Mouse (Mus musculus) cerebral cortex, adult 2 months (tissue): ENCODE measurements around the gene Gm20388.

Experiments
- WGBS: fragments of 180-500 bp; shearing (Covaris S2); methylation state at CpG from one replicate; pipeline ENCODE4 v1.1.7; 2018; 5-methylcytosine and 5-hydroxymethylcytosine counted together

Gene Gm20388

DNA sequence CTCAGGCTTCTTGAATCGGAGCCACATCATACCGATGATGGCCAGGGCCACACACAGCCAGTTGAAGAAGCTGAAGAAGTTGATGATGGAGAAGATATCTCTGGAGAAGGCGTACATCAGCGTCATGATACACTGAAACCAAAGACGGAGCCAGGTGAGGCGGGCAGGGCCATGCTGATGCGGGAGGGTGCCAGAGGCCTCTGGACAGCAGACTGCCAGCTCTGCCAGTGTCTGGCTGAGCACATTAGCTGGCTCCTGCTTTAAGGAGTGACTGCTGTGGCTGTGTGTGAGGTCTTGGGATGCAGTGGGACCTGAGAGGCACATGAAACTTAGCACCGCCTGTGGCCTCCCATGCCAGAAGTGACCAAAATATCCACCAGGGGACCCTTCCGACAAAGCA, 1974.4 kb downstream of the Gm20388 start:
- 87% methylated on average over 9 of the region's 9 CpGs for WGBS

DNA sequence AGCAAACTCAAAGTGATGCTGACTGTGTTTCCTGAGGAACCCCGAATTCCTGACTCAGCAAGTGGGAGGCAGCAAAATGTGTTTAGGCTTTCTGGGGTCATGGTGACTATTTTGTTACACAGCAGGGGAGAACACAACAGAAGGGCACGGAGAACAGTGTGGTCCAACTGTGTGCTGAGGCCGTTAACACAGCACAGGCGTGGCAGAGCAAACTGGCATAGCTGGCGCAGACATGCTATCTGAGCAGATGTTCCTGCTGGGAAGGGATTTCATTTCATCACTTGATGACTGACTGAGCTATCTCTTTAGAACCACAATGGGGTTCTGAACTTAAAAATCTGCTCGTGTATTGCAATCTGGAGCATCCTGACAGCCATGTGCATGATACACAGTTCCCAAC, 1974.8 kb downstream of the Gm20388 start:
- 50% methylated on average over 6 of the region's 6 CpGs for WGBS

DNA sequence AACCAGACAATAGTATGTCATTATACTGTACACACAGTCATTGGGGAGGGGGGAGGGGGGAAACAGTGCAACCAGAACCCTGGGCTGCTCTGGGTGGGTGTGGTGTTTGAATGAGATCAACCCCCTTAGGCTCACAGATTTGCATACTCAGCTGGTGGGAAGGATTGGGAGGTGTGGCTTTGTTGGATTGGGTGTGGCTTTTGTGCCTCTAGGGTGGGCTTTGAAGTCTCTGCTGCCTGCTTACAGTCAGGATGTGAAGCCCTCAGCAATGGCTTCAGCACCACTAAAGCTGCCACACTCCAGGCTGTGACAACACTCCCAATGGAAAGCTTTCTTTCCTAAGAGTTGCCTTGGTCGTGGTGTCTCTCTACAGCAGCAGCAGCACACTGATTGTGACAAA, 1976.9 kb downstream of the Gm20388 start:
- WGBS, result 80% methylated on average over 1 of the region's 1 CpGs

DNA sequence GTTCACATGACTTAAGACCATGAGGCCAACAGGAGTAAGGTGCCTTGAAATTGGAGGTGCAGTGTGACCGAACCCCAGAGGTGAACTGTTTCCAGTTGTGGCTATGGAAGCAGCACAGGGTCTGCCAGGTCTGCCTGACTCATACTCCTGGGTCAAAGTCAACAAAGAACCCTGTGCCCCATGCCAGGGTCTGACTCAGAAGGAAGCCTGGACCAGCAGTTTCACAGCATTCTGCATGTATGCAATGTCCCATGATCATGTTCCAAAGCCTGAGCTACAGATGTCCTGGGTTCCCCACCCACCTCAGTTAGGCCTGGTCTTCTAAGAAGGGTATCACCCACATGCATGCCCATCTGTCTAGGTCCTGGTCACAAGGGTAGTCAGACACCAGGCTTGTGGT, 1978.7 kb downstream of the Gm20388 start:
- 93% methylated on average over 1 of the region's 1 CpGs for WGBS

DNA sequence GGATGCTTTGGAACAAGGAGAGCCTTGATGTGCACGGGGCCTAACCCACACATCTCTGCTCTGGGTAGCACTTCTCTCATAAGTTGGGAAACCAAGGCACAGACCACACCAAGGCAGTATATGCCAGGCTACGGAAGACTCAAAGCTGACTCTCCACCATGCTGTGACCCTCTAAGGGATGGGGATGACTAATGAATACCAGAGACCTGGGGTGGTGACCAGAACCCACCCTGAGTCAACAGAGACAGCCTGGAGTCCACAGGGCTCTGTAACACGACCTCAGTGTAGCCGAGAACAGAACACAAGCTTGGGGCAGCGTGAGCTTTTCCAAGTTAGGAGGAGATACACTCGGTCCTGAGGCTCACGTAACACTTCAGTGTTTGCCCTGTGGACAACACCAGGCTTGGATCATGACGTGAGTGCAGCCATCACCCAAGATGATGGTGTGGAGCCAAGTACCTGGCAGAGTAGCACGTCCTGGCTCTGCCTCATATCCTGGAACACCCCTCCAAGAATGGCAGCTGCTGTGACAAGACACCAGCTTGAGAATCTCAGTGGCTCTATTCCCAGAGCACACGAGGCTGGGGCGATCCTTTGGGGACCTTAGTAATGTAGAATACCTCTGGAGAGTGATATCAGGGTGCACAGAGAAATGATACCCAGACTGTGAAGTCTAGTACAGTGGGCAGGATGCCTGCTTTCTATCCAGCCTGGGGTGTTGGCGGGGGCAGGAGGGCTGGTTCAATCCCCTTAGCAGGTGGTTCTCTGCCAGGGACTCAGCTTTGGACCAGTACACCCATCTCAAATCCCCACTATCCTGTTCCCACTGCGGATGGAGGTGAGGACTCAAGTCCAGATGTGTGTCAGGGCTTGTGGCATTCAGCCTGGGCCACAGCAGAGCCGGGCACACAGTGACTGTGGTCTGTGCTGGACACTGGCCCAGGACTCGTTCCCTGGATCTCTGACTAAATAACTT, 1979.5 kb downstream of the Gm20388 start:
- WGBS, result 66% methylated on average over 15 of the region's 15 CpGs

DNA sequence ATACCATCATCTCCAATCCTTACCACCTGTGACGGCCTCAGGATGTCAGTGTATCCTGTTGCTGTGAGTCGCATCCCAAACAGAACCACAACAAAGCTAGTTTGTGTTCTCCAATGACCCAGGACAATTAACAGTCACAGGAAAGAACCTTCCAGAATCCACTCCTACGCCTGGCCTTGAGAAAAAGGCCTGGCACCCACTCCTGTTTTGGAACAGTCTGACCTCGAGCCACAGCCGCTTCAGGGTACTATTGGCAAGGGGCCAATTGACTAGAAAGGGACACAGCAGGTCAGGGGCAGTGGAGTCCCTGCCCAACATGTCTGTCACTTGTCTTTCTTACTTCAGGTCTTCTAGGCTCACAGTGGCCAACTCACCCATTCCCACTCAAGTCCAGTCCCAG, 1982.2 kb downstream of the Gm20388 start:
- WGBS, result 67% methylated on average over 5 of the region's 5 CpGs

DNA sequence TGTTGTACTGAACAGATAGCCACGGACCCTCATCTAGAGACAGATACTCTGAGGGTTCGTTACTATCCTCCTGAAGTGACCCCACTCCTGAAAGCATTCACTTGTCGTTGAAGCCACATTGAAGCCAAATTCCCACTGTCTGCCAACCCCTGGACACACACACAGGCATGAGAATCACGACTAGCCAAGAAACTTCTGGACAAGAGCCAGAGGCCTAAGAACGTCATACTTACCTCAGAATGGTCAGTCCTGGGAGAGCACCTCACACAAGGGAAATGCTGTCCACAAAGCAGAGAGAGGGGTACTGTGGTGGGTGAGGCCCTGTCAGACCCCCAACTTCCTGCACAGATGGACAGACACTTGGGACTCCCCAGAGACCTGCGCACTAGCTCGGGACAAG, 1985.3 kb downstream of the Gm20388 start:
- 60% methylated on average over 7 of the region's 7 CpGs for WGBS

DNA sequence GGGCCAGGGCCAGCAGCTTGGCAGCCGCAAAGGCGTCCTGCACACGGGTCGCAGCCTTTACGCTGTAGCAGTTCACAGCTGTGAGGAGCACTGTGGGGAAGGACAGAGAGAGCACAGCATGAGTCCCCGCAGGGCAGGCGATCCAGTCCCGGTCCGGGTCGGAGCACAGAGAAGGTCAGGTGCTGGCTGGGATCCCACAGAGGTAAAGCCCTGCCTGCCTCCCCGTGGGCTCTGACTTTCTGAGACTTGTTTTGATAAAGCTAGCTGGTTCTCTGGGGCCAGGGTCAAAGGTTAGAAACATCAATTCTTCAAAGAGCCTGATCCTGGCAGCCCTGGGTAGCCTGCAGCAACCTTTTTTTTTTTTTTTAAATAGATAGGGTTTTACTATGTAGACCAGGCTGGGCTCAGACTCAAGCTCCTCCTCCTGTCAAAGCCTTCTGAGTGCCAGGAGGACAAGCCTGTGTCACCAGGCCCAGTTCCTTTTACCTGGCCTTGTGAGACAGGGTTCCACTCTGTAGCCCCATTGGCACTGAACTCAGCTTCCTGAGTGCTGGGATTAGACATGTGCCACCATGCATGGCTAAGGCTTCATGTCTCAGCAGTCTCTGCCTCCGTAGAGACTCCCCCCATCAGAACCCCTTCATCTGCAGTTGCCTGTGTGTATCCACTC, 1986.0 kb downstream of the Gm20388 start:
- 68% methylated on average over 12 of the region's 12 CpGs for WGBS

DNA sequence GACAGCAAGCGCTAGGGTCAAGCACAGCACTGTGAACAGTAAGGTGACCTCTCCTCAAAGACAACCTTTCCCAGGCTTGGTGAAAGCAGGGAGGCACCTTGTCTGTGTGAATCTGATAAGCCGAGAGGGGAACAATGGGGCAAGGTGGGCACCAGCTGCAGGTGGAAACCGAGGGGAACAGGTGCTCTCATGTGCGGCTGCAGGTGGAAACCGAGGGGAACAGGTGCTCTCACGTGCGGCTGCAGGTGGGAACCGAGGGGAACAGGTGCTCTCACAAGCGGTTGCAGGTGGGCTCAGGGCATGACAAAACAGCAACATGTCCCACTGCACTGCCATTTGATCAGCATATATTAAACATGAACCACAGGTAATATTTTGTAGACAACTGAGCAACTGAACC, 1986.6 kb downstream of the Gm20388 start:
- 74% methylated on average over 9 of the region's 9 CpGs for whole genome bisulfite sequencing

DNA sequence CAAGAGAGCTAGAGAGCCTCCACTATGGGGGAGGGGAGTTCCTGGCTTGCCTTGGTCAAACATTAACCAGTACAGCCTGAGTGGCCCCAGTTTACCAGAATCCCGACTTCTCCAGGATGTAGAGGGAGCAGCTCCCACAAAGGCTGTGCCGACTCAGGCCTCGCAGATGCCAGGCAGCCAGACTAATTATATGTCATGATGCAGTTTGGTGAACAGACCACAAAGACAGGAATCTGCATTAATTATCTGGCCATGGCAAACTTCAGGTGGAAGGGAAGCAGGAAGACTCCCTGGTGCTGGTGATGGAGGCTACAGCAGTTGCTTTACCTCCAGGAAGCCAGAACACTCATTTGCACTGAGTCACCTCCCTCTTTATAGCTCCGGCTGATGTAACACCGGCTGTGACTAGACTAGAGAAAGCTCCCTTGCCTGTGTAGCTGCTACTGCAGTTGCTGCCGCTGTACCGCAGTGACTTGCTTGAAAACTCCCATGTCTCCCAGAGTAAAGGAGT, 1987.3 kb downstream of the Gm20388 start:
- WGBS, result 11% methylated on average over 7 of the region's 7 CpGs

DNA sequence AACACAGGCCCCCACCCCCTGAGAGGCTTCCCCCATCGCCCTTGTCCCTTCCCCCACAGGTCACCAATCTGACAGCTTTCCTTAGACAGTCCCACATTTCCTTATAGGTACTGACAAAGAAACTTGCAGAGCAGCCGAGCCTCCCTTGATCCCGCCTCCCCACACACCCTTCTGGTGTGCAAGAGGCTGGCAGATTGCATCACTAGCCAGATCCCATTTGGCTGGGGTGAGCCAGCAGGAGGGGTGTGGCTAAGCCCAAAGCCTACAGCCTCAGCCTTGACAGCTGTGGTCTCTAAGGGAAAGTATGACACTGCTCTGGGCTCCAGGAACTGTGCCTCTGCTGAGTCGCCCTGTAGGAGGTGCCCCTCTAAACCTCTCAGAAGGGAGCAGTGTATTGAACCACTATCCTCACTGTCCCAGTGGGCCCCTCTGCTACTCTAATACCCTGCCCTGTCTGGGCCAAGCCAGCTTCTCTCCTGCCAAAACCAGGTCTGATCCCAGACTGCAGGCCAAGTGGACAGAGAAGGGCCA, 1987.8 kb downstream of the Gm20388 start:
- WGBS, result 12% methylated on average over 4 of the region's 4 CpGs

DNA sequence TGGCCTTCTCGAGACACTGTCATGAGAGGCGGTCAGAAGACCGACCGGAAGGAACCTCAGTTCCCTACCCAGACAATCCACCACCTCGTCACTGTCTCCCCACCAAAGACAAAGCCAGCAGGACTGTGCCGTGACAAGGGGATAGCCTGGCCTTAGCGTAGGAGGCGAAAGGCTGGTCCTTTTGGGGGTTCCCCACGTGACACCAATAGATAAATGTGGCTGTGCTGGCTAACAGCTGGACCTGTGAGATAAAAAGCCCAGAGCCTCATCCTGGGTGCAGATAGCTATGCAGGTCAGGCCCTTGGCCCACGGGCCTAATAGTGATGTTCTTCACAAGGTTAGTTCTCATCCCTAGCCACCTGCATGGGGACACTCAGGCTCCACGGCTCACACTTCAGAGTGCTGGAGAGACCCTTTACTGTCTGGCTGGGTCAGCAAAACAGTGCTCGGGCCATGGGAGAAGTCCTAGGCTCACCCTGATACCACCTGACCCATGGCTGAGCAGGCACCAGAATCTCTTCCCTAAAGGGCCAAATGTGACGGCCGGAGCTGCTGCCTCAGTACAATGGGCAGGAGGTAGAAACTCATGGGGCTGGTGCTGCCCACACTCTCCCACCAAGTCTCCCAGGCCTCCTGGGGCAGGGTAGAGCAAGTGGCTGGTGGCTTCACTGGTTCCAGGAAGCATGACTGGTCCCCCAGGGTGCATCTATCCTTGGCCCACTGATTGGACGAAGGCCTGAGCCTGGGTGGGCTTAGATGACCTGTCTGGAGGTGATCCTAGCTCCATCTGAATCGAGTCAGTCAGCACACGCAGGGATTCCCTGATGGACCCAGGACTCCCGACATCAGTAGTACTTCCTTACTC, 1988.8 kb downstream of the Gm20388 start:
- 69% methylated on average over 18 of the region's 18 CpGs for WGBS

DNA sequence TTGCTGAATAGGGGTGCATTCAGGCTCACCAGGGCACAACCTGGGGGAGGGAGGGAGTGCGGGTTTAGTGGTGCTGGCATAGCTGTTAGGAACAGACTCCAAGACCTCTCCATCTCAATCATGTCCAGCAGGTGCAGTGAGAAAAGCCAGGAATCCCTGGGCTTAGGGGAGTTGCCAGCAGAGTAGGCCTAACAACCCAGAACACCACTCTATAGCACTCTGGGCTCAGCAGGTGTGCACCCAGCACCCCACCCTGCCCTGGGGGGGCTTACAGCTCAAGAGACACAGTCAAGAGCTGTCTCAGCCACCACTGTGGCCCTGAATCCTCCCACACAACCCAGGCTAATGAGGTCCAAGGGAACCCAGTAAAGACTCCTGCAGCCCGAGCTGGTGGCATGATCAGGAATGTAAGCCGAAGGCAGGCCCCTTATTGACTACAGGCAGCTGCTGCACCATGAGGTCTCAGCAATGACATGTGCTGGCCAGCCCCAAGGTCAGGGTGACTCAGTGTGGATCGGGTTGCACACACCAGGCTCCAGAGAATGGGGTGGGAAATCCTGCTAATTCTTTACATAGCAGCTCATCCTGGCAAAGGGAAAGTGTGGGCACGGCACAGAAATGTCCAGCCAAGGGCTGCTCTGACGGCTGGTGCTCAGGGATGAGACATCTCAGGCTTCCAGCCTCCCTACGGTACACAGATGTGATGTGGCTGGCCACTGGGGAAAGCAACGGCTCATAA, 1991.0 kb downstream of the Gm20388 start:
- WGBS, result 41% methylated on average over 8 of the region's 8 CpGs

DNA sequence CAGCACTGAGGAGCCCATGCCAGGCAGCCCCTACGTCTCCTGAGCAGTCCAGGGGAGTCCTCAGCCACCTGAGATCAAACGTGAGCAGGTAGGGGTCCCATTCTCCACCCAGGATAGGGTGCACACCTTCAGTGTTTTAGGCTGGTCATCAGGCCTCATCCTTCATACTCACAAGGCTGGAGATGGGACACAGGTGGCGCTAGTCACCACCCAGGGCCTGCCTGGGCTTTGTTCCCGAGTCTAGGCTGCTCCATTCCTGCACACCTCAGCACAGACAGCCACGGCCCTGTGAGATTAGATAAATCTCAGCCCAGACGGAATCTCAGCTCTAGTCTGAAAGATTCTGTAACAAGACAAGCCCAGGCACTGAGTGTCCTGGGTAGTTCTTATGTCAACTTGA, 1993.3 kb downstream of the Gm20388 start:
- WGBS, result 72% methylated on average over 6 of the region's 6 CpGs

DNA sequence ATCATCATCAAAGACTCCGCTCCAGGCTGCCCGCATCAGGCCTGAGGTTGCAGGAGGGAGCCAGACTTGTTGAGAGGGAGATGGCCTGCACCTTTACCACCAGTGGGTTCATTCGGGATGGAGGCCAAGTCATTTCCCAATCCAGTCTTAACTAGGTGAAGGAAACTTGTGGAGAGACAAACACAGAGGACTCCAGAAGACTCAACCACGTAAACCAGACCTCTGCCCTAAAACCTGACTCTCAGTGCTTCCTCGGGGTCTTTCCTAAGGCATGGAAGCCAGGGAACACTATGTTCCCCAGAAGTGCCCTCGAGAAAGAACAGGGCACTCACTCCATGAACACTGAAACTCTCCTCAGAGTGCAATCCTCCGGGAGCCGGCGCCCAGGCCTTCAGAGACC, 1994.4 kb downstream of the Gm20388 start:
- WGBS, result 83% methylated on average over 9 of the region's 9 CpGs

DNA sequence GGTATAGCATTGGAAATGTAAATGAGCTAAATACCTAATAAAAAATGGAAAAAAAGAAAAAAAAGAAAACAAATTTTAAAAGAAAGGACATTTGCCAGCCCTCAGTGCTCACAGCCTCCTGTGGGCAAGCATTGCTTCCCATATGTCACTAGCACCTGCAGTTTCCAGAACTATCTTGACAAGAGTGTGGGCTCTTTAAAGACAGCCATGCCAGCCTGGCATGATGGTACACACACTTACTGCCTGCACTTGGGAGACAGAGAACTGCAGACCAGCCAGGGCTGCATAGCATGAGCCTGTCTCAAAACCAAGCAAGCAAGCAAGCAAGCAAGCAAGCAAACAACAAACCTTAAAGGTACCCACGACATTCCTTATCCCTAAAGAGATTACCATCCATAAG, 1994.8 kb downstream of the Gm20388 start:
- 18% methylated on average over 1 of the region's 1 CpGs for WGBS

DNA sequence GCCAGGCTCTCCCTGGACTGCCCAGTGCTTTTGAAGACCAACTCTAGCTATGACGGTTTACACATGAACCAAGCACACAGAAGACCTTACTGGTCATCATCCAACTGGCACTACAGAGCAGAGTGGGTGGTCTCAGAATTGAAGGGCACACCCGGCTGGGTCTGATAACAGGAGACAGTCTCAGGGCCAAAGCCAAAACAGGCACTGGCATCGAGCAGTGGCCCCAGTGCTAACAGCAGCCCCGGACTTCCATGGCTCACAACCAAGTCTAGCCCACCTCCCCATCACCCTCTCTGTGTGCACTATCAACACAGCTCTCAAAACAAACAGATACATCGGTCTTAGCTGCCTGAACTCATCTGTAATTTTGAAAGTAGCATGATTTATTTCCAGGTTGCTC, 1995.2 kb downstream of the Gm20388 start:
- 17% methylated on average over 5 of the region's 5 CpGs for WGBS

DNA sequence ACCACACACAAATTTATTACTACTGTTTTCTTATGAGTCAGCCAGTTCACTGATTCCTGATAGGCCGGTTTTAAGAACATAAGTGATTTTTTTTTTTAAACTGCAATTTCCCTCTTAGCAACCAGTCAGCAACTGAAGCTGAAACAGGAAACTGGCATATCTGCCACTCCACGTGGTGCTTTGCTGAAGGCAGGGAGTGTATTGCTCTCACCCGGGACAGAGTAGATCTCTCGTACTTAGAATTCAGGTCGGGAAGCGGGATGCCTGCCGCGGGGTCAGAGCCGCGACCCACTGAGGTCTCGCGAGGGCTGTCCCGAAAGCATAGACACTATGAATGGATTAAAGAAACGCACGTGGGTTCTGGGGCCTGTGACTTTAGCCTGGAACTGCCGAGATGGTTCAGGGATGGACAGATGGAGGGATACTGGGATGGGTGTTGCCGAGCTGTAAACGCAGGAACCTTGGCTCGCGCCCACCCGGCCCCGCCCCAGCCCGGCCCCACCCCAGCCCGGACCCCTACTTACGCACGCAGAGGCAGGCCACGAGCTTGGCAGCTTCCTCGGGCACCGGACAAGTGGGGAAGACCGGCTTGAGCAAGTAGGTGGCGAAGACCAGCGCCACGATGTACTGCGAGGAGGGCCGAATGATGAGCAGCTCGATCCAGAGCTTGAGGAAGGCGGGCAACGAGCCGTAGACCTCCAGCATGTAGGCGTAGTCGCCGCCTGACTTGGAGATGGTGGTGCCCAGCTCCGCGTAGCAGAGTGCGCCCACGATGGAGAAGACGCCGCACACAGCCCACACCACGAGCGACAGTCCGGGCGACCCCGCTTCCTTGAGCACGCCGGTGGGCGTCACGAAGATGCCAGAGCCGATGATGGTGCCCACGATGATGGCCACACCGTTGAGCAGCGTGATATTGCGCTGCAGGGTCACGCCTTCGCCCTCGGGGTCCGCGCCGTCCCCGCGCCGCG, 1996.2 kb downstream of the Gm20388 start:
- WGBS, result under 1% methylated on average over 72 of the region's 72 CpGs

DNA sequence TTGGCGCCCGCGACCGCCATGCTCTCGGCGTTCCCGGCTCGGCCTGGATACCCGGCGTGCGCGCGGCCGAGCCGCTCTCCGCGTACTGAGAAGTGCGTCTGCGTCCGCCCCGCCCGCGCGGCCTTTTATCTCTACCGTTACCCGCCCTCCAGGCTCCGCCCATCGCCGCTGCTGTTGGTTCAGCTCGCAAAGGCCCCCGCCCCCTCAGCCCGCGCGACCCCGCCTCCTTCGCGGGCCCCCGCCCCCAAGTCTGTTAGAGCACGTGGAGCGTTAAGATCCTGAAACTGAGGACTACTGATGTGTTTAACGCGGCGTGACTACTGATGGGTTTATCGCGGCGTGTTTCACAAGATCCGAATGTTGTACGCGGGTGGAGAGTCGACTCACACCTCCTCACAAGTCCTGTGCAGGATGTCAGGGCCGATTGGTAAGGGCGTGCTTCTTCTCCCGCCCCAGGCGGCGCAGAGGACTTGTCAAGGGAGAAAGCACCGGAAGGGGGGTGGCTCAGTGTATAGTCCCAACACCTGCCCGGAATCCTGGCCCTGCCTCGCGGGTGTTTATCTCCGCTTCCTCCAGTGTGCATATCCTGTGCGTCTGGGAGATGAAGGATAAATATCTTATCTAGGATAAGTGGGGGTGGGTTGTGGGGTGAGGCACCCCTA, 1997.1 kb downstream of the Gm20388 start, which contains the start of gene Slc7a5:
Slc7a5 (minus strand) TSS at position 108 of the 662 bp plus-strand sequence.
- WGBS, result under 1% methylated on average over 61 of the region's 61 CpGs
